Mouse (Mus musculus): ENCODE measurements around the gene Hoxc12. TPM values are rescaled to one million over a fixed set of nuclear protein-coding genes. Genes with fewer than 3 reads are reported as not detected.
A peak's percentile ranks its signal among the peaks of the same experiment; 100 is the strongest.

The Hoxc12 gene
- total and polyA plus RNA-seq, 3 experiments: not detected

GRCm38 (mm10) chr15:102965003-102965891 is 28.7 kb downstream of the Hoxc12 start:
- 8% methylated on average over 26 of the region's 26 CpGs for WGBS
- H3K79me2 ChIP-seq (replicated peaks; ENCODE audit: control insufficient read depth, insufficient read depth, low read length): no peaks in the 10 kb centered on the region
- TF ChIP-seq POLR2A (IDR thresholded peaks at IDR 0.05; ENCODE audit: insufficient read depth, low read depth, low read length) (no peak), CTCF (IDR thresholded peaks at IDR 0.05) (no peak), EP300 (IDR thresholded peaks at IDR 0.05; ENCODE audit: insufficient read depth, low read depth, low read length) (no peak)
- H3K4me1 ChIP-seq (ENCODE audit: control insufficient read depth, insufficient read depth, low read length): no peaks in the 10 kb centered on the region
- H3K27ac ChIP-seq: no peak overlapping the region
- no peak for DNase-seq
- H3K27me3 ChIP-seq (ENCODE audit: control insufficient read depth, insufficient read depth, low read length): peaks cover 40% of the 10 kb centered on the region
- H3K36me3 ChIP-seq (ENCODE audit: control insufficient read depth, insufficient read depth, low read length): no peaks in the 10 kb centered on the region
- no peak overlapping the region for H3K9ac ChIP-seq (ENCODE audit: low read depth, low read length)
- intact Hi-C loops (cut with DNase I): no loop called here
- H3K4me3 ChIP-seq: no peak overlapping the region

GRCm38 (mm10) chr15:102965892-102966775 is 29.6 kb downstream of the Hoxc12 start:
- 7% methylated on average over 29 of the region's 30 CpGs for whole genome bisulfite sequencing
- Histone ChIP-seq H3K27me3 (ENCODE audit: control insufficient read depth, insufficient read depth, low read length) (peaks cover 40% of the 10 kb centered on the region), H3K4me1 (ENCODE audit: control insufficient read depth, insufficient read depth, low read length) (no peaks in the 10 kb centered on the region), H3K27ac (no peak overlapping the region), H3K36me3 (ENCODE audit: control insufficient read depth, insufficient read depth, low read length) (no peaks in the 10 kb centered on the region), H3K79me2 (replicated peaks; ENCODE audit: control insufficient read depth, insufficient read depth, low read length) (no peaks in the 10 kb centered on the region), H3K9ac (ENCODE audit: low read depth, low read length) (no peak overlapping the region), H3K4me3 (no peak overlapping the region)
- DNase-seq: peak in 1 of 2 experiments; percentile 40
- TF ChIP-seq EP300 (IDR thresholded peaks at IDR 0.05; ENCODE audit: insufficient read depth, low read depth, low read length) (no peak), CTCF (IDR thresholded peaks at IDR 0.05) (peak; percentile 59)
- intact Hi-C loops (cut with DNase I): no loop called here

- WGBS: 5% methylated on average over 27 of the region's 27 CpGs
- Histone ChIP-seq H3K4me1 (ENCODE audit: control insufficient read depth, insufficient read depth, low read length) (no peaks in the 10 kb centered on the region), H3K9ac (ENCODE audit: low read depth, low read length) (no peak within 1 kb of the TSS), H3K36me3 (ENCODE audit: control insufficient read depth, insufficient read depth, low read length) (no peaks in the 10 kb centered on the region), H3K27ac (no peak within 1 kb of the TSS), H3K27me3 (ENCODE audit: control insufficient read depth, insufficient read depth, low read length) (peaks cover 40% of the 10 kb centered on the region), H3K4me3 (no peak within 1 kb of the TSS), H3K79me2 (replicated peaks; ENCODE audit: control insufficient read depth, insufficient read depth, low read length) (no peaks in the 10 kb centered on the region)
- TF ChIP-seq CTCF (IDR thresholded peaks at IDR 0.05) (no peak), EP300 (IDR thresholded peaks at IDR 0.05; ENCODE audit: insufficient read depth, low read depth, low read length) (no peak), POLR2A (IDR thresholded peaks at IDR 0.05; ENCODE audit: insufficient read depth, low read depth, low read length) (no peak)
- no peak for DNase-seq
- intact Hi-C loops (cut with DNase I): no loop called here
Observed at GRCm38 (mm10) chr15:102966776-102967311, 30.3 kb downstream of the Hoxc12 start, which contains the start of gene Hoxc10. TSS of gene Hoxc10 (plus strand) at chr15:102966796.

DNA sequence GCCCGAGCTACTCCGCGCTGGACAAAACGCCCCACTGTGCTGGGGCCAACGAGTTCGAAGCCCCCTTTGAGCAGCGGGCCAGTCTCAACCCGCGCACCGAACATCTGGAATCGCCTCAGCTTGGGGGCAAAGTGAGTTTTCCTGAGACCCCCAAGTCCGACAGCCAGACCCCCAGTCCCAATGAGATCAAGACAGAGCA is 30.7 kb downstream of the Hoxc12 start, which contains the start of gene Hoxc5:
Gene Hoxc5, plus strand, starts transcription at position 132 of the 199 bp plus-strand sequence.
- intact Hi-C loops (cut with DNase I): no loop called here
- no peak for DNase-seq
- Histone ChIP-seq H3K4me1 (ENCODE audit: control insufficient read depth, insufficient read depth, low read length) (no peaks in the 10 kb centered on the region), H3K9ac (ENCODE audit: low read depth, low read length) (no peak within 1 kb of the TSS), H3K79me2 (replicated peaks; ENCODE audit: control insufficient read depth, insufficient read depth, low read length) (no peaks in the 10 kb centered on the region), H3K36me3 (ENCODE audit: control insufficient read depth, insufficient read depth, low read length) (no peaks in the 10 kb centered on the region), H3K27me3 (ENCODE audit: control insufficient read depth, insufficient read depth, low read length) (peaks cover 39% of the 10 kb centered on the region), H3K27ac (no peak within 1 kb of the TSS), H3K4me3 (no peak within 1 kb of the TSS)
- WGBS: 3% methylated on average over 12 of the region's 12 CpGs
- TF ChIP-seq POLR2A (IDR thresholded peaks at IDR 0.05; ENCODE audit: insufficient read depth, low read depth, low read length) (no peak), CTCF (IDR thresholded peaks at IDR 0.05) (no peak), EP300 (IDR thresholded peaks at IDR 0.05; ENCODE audit: insufficient read depth, low read depth, low read length) (no peak)

DNA sequence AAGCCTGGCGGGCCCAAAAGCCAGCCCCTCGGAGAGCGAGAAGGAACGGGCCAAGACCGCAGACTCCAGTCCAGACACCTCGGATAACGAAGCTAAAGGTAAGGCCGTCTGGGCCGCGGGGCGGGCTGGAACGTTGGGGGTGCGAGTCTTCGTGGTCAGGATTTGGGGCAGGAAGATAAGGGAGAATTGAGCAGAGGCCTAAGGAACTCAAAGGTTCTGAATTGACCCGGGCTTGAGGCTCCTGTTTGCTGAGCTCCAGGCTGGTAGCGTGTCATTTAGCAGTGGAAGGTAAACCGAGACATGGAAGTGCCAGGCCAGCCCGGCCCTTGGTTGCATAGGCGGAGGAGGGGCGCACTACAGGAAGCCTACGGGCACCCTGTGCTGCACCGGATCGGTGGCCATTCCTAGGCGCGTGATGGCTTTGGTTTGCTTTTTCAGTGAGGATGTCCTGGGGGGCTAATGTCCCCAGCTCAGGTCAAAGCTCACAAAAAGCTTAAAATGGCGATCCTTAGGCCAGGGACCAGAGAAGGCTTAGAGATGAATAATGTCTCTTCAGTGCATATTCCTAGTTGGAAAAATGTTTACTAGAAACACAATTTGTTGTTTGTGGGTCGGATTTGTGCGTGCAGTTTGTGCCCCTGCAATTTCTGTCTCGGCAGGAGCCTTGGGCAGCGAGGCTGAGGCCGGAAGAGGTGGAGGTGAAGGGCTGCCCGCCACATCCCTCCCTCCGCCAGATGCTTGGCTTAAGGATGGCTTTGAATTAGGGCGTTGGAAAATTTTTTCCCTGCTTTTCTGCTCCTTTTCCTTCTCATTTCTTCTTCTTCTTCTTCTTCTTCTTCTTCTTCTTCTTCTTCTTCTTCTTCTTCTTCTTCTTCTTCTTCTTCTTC is 31.2 kb downstream of the Hoxc12 start:
- no peaks in the 10 kb centered on the region for H3K36me3 ChIP-seq (ENCODE audit: control insufficient read depth, insufficient read depth, low read length)
- H3K79me2 ChIP-seq (replicated peaks; ENCODE audit: control insufficient read depth, insufficient read depth, low read length): no peaks in the 10 kb centered on the region
- intact Hi-C loops (cut with DNase I): no loop called here
- TF ChIP-seq EP300 (IDR thresholded peaks at IDR 0.05; ENCODE audit: insufficient read depth, low read depth, low read length): no peak
- no peak for TF ChIP-seq POLR2A (IDR thresholded peaks at IDR 0.05; ENCODE audit: insufficient read depth, low read depth, low read length)
- no peak for TF ChIP-seq CTCF (IDR thresholded peaks at IDR 0.05)
- no peak overlapping the region for H3K27ac ChIP-seq
- no peaks in the 10 kb centered on the region for H3K4me1 ChIP-seq (ENCODE audit: control insufficient read depth, insufficient read depth, low read length)
- peaks cover 42% of the 10 kb centered on the region for H3K27me3 ChIP-seq (ENCODE audit: control insufficient read depth, insufficient read depth, low read length)
- no peak overlapping the region for H3K9ac ChIP-seq (ENCODE audit: low read depth, low read length)
- DNase-seq: no peak
- H3K4me3 ChIP-seq: no peak overlapping the region
- 8% methylated on average over 34 of the region's 34 CpGs for whole genome bisulfite sequencing
